Mouse (Mus musculus) kidney, embryonic 15.5 days (tissue): ENCODE measurements around the gene Capn9. TPM values are rescaled to one million over a fixed set of nuclear protein-coding genes. Genes with fewer than 3 reads are reported as not detected.

Experiments
- ATAC-seq: fragments of 200-750 bp; cut with Nextera tagmentation; replicated peaks from 2 replicates; pipeline ENCODE4 v1.8.0; 2017; ENCODE audit warnings: moderate TSS enrichment; ENCODE audit not compliant: low FRiP score
- H3K27ac ChIP-seq: fragments of 300-500 bp; sonication (generic); 2 replicates; pipeline ENCODE4 v1.5.1; 2015; ENCODE audit warnings: mild to moderate bottlenecking, inconsistent platforms
- H3K27me3 ChIP-seq: fragments of 300-500 bp; sonication (generic); 2 replicates; pipeline ENCODE4 v1.6.1; 2015; ENCODE audit warnings: inconsistent platforms
- H3K36me3 ChIP-seq: fragments of 300-500 bp; sonication (generic); 2 replicates; pipeline ENCODE4 v1.6.1; 2015; ENCODE audit warnings: inconsistent platforms
- H3K4me1 ChIP-seq: fragments of 300-500 bp; sonication (generic); 2 replicates; pipeline ENCODE4 v1.6.1; 2015; ENCODE audit warnings: inconsistent platforms
- H3K4me2 ChIP-seq: fragments of 300-500 bp; sonication (generic); 2 replicates; pipeline ENCODE4 v1.6.1; 2015; ENCODE audit warnings: moderate library complexity, mild to moderate bottlenecking, inconsistent platforms
- H3K4me3 ChIP-seq: fragments of 300-500 bp; sonication (generic); replicated peaks from 2 replicates; pipeline ENCODE4 v1.5.1; 2015; ENCODE audit warnings: mild to moderate bottlenecking, inconsistent platforms
- H3K9ac ChIP-seq: fragments of 300-500 bp; sonication (generic); 2 replicates; pipeline ENCODE4 v1.6.1; 2015; ENCODE audit warnings: mild to moderate bottlenecking, inconsistent platforms
- H3K9me3 ChIP-seq: fragments of 300-500 bp; sonication (generic); replicated peaks from 2 replicates; pipeline ENCODE4 v1.6.1; 2016; ENCODE audit warnings: inconsistent platforms
- WGBS: fragments of 180-500 bp; shearing (Covaris S2); methylation state at CpG from one replicate; pipeline ENCODE4 v1.1.7; 2015; ENCODE audit warnings: mixed read lengths; 5-methylcytosine and 5-hydroxymethylcytosine counted together
- polyA plus RNA-seq: library from polyadenylated mRNA; unstranded; fragments of >200 nt; fragmentation: Nextera tagmentation; extraction: Ambion mirVana; gene quantifications from 2 replicates; pipeline ENCODE4 v1.2.1, GENCODE M21; 2015

Gene Capn9
- polyA plus RNA-seq, 1 experiment from 2014 or later = 0.08 TPM

DNA sequence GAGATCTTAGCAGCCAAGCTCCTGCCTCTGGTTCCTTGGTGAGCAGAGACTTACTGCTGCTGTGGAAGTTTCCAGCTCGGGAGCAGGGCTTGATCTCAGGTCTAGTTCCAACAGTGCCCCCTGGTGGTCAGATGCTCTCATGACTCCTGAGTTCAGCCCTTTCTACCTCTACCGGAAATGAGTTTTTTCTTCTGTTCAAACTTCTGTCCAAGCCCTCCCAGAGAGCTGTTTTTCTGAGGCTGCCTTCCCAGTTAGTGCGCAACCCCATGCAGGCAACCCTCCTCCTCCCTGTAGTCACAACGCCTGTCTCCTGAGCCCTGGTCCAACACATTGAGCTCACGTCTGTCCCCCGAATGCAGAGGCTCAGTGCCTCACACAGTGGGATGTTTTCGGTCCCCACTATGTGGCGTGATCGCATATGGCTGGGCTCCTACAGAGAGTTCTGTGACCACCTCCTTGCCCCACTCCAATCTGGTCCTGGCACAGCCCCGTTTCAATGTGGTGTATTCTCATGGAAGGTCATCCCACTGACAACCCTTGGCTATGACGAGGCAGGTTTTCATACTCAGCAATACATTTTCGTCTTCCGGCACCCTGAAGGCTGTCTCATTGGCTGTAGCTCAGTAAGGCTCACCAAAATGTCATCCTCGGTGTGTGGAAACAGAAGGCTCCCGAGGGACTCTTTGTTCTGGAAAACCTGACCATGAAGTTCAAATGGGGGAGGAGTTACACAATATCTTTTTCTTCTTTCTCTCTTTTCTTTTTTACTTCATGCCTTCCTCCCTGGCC is 2.2 kb upstream of the Capn9 start:
- no peaks in the 10 kb centered on the region for H3K27me3 ChIP-seq
- no peaks in the 10 kb centered on the region for H3K36me3 ChIP-seq
- H3K4me2 ChIP-seq = no peak overlapping the region
- H3K4me3 ChIP-seq = no peak overlapping the region
- no peak overlapping the region for H3K9ac ChIP-seq
- ATAC-seq = 0 out of 2 replicates have a peak, but pooled peaks have one; percentile 40
- 0 out of 2 replicates have a peak overlapping the region, but pooled peaks have one; percentile 28 for H3K27ac ChIP-seq
- H3K4me1 ChIP-seq = peaks cover 12% of the 10 kb centered on the region; the same call in 1 of the 2 replicates
- WGBS = 64% methylated on average over 15 of the region's 15 CpGs
- no peaks in the 10 kb centered on the region for H3K9me3 ChIP-seq

DNA sequence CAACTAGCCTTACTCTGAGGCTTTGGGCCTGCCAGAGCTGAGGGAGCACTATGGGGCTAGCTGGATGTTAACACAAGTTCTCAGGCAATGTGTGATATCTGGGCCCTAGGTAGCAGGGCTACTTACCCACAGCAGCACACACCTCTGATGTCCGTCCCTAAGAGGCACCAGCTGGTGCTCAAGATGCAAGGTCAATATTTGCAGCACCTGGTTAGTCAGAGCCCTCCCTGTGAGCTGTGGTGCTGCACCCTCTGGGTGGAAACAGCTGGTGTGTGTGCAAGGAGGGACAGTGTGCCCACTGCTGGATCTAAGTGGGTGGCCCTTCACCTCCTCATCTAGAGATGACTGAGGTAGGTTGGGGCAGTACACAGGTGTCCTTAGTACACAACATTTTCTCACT is 840 bp downstream of the Capn9 start:
- ATAC-seq = no peak
- Histone ChIP-seq H3K9ac (no peak overlapping the region), H3K9me3 (no peaks in the 10 kb centered on the region), H3K4me3 (no peak overlapping the region), H3K27me3 (no peaks in the 10 kb centered on the region), H3K36me3 (no peaks in the 10 kb centered on the region), H3K4me1 (peaks cover 7% of the 10 kb centered on the region; the same call in 1 of the 2 replicates), H3K4me2 (no peak overlapping the region), H3K27ac (no peak overlapping the region)
- 64% methylated on average over 1 of the region's 1 CpGs for WGBS

DNA sequence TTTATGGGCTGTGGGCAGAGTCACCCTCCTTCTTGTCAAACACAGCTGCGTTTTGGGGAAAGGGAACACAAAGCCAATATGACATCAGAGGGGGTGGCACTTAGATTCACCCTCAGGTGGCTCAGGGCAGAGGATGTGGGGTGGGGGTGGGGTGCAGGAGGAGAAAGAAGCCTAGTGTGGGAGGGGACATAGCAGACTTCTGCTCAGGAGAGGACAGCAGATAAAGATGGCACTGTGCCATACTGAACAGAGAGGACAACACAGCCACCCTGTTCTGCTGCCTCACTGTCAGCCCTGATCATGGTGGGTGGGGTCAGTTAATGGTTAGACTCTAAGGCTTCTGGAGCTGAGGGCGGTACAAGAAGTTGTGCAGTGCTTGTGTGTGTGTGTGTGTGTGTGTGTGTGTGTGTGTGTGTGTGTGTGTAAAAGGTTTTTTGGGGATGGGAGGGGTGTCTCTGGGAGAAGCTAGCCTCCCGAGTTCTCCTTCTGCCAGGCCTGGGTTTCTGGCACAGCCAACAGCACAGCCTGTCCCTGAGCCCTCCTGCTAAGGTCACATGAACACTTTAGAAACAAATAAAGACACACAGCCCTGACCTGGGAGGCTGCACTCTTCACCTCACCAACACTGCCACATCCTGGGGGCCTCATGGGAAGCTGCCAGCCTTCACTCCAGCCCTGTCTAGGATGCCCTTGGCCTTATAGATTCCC is 10.0 kb downstream of the Capn9 start:
- Histone ChIP-seq H3K4me2 (no peak overlapping the region), H3K9me3 (no peaks in the 10 kb centered on the region), H3K4me1 (no peaks in the 10 kb centered on the region), H3K27ac (no peak overlapping the region), H3K4me3 (no peak overlapping the region), H3K27me3 (no peaks in the 10 kb centered on the region), H3K9ac (no peak overlapping the region), H3K36me3 (no peaks in the 10 kb centered on the region)
- ATAC-seq = 0 out of 2 replicates have a peak, but pooled peaks have one; percentile 29
- 38% methylated on average over 3 of the region's 3 CpGs for WGBS

DNA sequence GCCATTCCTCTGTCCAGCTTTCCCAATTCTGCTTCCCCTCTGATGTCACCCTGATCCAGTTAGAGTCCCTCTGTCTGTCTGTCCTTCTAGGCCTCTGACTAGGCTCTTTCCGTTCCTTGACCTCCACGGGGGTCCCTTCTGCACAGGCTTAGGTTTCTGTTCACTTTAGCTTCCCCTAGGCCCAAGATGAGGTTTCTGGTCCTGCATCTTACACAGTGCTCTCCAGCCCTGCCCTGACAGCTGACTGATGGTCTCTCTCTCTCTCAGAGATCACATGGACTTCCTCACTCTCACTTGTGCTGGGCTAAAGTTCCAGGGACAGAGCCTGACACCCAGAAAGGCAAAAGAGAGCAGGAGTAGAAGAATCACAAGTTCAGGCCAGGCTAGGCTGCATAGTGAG is 10.6 kb downstream of the Capn9 start:
- Histone ChIP-seq H3K4me2 (no peak overlapping the region), H3K27me3 (no peaks in the 10 kb centered on the region), H3K27ac (no peak overlapping the region), H3K4me1 (no peaks in the 10 kb centered on the region), H3K4me3 (no peak overlapping the region), H3K36me3 (no peaks in the 10 kb centered on the region), H3K9ac (no peak overlapping the region), H3K9me3 (no peaks in the 10 kb centered on the region)
- no peak for ATAC-seq
- WGBS = 81% methylated on average over 2 of the region's 2 CpGs

DNA sequence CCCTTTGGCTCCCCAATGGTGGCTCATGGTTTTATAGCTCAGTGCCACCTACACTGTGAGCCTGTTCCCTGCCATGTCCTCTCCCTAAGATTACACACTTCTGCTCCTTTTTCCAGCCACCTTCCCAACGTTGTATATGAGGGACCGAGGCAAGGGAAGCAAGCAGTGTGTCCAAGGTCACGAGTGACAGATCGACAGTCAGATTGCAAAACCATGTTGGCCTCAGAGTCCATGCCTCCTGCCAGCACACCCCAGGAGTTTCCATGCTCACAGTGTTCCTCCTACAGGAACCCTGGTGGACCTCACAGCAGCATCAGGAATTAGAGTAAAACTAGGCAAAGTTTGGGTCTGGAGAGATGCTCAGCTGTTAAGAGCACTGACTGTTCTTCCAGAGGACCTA is 13.5 kb downstream of the Capn9 start:
- ATAC-seq = no peak
- WGBS = 82% methylated on average over 4 of the region's 4 CpGs
- H3K4me3 ChIP-seq = no peak overlapping the region

DNA sequence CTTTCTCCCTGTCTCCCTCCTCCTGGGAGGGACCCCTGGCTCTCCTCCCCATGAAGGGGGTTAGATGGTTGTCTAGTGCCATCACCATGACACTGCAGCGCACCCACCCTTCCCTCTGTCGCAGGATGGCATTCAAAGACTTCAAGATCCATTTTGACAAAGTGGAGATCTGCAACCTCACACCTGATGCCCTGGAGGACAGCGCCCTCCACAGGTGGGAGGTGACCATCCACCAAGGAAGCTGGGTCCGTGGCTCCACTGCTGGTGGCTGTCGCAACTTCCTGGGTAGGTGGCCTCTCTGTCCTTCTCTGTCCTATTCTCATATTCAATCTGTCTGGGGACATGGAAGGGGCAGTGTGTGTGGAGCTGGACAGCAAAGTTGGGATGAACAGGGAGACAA is 28.2 kb downstream of the Capn9 start:
- Histone ChIP-seq H3K9me3 (no peaks in the 10 kb centered on the region), H3K9ac (no peak overlapping the region), H3K27me3 (no peaks in the 10 kb centered on the region), H3K4me1 (peaks cover 3% of the 10 kb centered on the region; the same call in 1 of the 2 replicates), H3K4me2 (no peak overlapping the region), H3K36me3 (no peaks in the 10 kb centered on the region), H3K27ac (no peak overlapping the region), H3K4me3 (no peak overlapping the region)
- 75% methylated on average over 5 of the region's 5 CpGs for WGBS
- ATAC-seq = no peak

More for the DNA sequence above, 13.5 kb downstream of the Capn9 start:
- Histone ChIP-seq H3K9ac (no peak overlapping the region), H3K4me1 (no peaks in the 10 kb centered on the region), H3K27ac (no peak overlapping the region), H3K9me3 (no peaks in the 10 kb centered on the region), H3K27me3 (no peaks in the 10 kb centered on the region), H3K36me3 (no peaks in the 10 kb centered on the region), H3K4me2 (no peak overlapping the region)

DNA sequence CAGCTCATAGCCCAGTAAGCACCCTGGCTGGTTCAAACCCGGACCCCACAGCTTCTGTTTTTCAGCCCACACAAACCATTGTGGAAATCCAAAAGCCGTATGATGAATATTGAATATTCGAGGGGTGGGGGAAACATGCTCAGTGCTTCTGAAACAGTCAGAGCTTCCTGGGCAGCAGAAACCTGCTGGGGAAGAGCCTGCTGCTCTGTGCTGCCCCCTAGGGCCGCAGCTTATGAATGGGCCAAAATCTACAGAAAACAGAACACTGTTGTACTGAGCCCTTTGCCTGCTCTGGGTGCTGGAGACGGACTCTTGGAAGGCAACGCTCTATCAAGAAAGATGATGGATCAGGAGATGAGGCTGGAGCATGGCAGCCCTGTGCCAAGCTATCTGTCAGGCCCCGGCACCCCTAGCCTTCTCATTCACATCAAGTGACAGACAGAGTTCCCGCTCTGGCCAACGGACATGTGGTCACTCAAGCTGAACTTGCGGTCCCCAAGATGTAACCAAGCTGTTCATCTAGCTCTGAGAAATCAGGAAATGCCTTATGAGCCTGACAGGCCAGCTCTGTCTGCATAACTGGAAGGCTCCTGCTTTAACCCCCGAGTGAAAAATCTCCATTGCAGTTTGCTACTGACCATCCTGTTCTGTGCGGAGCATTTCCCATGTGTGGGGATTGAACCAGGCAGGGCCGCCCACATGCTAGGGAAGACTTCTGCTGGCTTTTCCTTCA is 32.5 kb downstream of the Capn9 start:
- no peak overlapping the region for H3K4me3 ChIP-seq

DNA sequence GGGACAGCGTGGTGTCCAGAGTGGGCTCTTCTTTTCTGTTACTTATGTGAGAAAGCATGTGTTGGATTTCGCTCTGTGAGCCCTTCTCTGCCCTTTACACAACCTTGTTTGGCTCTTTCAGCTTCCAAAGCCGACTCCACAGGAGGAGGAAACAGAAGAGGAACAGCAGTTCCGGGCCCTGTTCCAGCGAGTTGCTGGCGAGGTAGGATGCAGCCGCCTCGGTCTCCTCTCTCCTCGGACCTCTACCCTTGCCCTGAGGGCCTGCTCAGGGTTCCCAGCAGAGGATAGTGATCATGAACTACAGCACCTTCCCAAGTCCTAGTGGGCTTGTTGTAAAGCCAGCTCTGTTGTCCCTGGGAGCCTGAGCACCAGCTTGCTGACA is 33.1 kb downstream of the Capn9 start:
- H3K4me2 ChIP-seq = no peak overlapping the region
- H3K36me3 ChIP-seq = no peaks in the 10 kb centered on the region
- ATAC-seq = no peak
- no peak overlapping the region for H3K27ac ChIP-seq
- H3K9ac ChIP-seq = no peak overlapping the region
- H3K27me3 ChIP-seq = no peaks in the 10 kb centered on the region
- no peaks in the 10 kb centered on the region for H3K9me3 ChIP-seq
- H3K4me1 ChIP-seq = peaks cover 5% of the 10 kb centered on the region; the same call in 1 of the 2 replicates
- 79% methylated on average over 9 of the region's 9 CpGs for WGBS
- no peak overlapping the region for H3K4me3 ChIP-seq

More for the DNA sequence above, 32.5 kb downstream of the Capn9 start:
- Histone ChIP-seq H3K4me2 (no peak overlapping the region), H3K36me3 (no peaks in the 10 kb centered on the region), H3K9ac (no peak overlapping the region), H3K27me3 (no peaks in the 10 kb centered on the region), H3K4me1 (peaks cover 5% of the 10 kb centered on the region; the same call in 1 of the 2 replicates), H3K9me3 (no peaks in the 10 kb centered on the region), H3K27ac (no peak overlapping the region)
- WGBS = 61% methylated on average over 13 of the region's 13 CpGs
- ATAC-seq = no peak

DNA sequence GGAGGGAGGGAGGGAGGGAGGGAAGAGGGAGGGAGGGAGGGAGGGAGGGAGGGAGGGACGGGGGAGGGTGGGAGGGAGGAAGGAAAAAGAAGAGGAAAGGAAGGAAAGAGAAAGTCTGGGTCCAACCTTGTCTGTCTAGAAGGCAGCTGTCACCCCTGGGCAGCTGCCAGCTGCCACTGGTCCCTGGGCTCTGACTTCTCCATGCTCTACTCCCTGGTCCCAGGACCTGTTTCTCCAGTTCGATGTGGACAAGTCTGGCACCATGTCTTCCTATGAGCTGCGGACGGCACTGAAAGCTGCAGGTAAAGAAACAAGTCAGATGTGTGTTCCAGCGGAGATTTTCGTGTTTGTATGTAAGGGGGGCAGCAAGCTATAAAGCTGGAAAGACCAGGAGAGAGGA is 38.4 kb downstream of the Capn9 start:
- no peak overlapping the region for H3K4me2 ChIP-seq
- H3K4me3 ChIP-seq = no peak overlapping the region
- no peaks in the 10 kb centered on the region for H3K36me3 ChIP-seq
- peaks cover 6% of the 10 kb centered on the region for H3K4me1 ChIP-seq
- H3K27me3 ChIP-seq = peaks cover 11% of the 10 kb centered on the region
- H3K9ac ChIP-seq = no peak overlapping the region
- WGBS = 74% methylated on average over 6 of the region's 6 CpGs
- ATAC-seq = no peak
- no peak overlapping the region for H3K27ac ChIP-seq
- H3K9me3 ChIP-seq = no peaks in the 10 kb centered on the region

DNA sequence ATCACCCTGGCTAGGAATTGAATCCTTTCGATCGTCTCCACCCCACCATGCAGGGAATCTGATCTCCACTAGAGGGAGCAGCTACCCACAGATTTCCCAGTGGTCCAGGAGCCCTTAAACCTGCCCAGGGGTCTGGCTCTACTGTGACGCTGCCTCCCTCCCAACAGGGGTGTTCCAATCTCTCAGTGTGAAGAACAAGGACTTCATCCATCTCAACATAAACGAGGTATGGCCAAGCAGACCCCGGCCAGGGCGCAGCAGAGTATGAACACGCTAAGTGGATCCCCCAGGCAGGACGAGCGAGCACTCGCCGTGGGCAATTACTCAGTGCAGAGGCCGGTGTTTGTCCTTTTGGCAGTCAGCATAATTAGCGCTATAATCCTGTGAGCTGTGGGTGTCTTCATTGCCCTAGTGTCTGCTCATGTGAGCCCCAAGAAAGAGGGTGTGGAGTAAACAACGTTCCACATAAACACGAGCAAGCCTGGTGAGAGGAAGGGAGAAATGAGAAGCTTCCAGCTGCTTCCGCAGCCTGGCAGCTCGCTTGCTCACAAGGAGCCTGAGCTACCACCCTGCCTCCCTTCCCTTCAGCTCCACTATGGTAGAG is 41.5 kb downstream of the Capn9 start:
- H3K9me3 ChIP-seq = no peaks in the 10 kb centered on the region
- peak; percentile 63 for ATAC-seq
- WGBS = 6% methylated on average over 17 of the region's 17 CpGs
- no peak overlapping the region for H3K27ac ChIP-seq
- peaks cover 11% of the 10 kb centered on the region for H3K27me3 ChIP-seq
- no peaks in the 10 kb centered on the region for H3K36me3 ChIP-seq
- peaks cover 6% of the 10 kb centered on the region for H3K4me1 ChIP-seq
- H3K9ac ChIP-seq = peak overlapping the region; percentile 42; the same call in 1 of the 2 replicates
- peak overlapping the region; percentile 45 for H3K4me3 ChIP-seq
- peak overlapping the region; percentile 86 for H3K4me2 ChIP-seq

DNA sequence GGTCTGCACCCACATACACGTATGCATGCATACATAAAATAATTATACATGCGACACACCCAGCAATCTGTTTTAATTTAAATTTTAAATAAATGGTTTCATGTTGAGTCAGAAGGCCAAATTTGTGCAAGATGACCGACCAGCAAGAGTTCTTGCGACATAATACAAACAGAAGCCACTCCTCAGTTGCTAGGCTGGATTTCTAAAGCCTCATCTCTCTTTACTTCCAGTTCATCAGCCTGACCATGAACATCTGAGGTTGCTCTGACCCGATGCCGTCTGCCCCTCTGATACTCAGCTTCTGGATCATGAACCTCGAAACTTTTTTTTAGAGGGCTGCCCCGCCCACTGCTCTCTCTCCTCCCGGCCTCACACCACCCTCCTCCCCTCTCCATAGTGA is 42.3 kb downstream of the Capn9 start:
- Histone ChIP-seq H3K4me1 (peaks cover 6% of the 10 kb centered on the region), H3K9me3 (no peaks in the 10 kb centered on the region), H3K27me3 (peaks cover 11% of the 10 kb centered on the region), H3K4me3 (no peak overlapping the region), H3K36me3 (no peaks in the 10 kb centered on the region), H3K27ac (no peak overlapping the region), H3K4me2 (no peak overlapping the region), H3K9ac (no peak overlapping the region)
- 64% methylated on average over 9 of the region's 9 CpGs for WGBS
- no peak for ATAC-seq
